Mouse (Mus musculus) liver, postnatal 0 days (tissue): Measurements from ENCODE around the gene Pdzd2.

Experiments used
- CTCF ChIP-seq: sonication (generic); IDR thresholded peaks from 2 replicates; pipeline ENCODE4 v1.5.1; 2016; ENCODE audit warnings: antibody characterized with exemption, low read depth
- EP300 ChIP-seq: IDR thresholded peaks from 2 replicates; pipeline ENCODE4 v1.6.1; 2016; ENCODE audit warnings: antibody characterized with exemption, low read depth, mild to moderate bottlenecking

DNA sequence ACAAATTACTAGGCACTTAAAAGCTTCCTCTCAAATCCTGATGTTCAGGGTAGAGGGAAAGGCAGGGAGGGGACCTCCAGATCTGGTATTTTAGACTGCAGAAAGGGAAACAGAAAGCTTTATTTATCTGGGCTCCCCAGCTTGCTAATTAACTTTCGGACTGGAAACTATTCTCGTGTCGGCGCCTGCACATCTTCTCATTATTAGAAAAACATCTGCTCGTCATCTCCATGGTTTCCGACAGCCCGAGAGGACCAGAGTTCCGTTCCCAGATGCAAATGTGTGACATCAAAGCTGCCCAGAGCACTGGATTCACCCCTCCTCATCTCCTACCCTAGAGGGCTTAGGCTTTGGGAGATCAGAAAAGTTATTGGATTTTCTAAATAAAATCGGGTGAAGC is 57.2 kb downstream of the Pdzd2 start:
- TF ChIP-seq CTCF, result no peak
- TF ChIP-seq EP300, result no peak
